Mouse (Mus musculus) stomach, embryonic 15.5 days (tissue): ENCODE measurements around the gene Phospho2. TPM values are rescaled to one million over a fixed set of nuclear protein-coding genes. Genes with fewer than 3 reads are reported as not detected.

Experiments used
- ATAC-seq: fragments of 200-750 bp; cut with Nextera tagmentation; 2 replicates; pipeline ENCODE4 v1.8.0; 2017; ENCODE audit warnings: low read depth, moderate number of reproducible peaks, moderate TSS enrichment; ENCODE audit not compliant: insufficient read depth, low FRiP score
- H3K27ac ChIP-seq: fragments of 300-500 bp; sonication (generic); 2 replicates; pipeline ENCODE4 v1.5.1; 2015; ENCODE audit warnings: mild to moderate bottlenecking, inconsistent platforms
- H3K27me3 ChIP-seq: fragments of 300-500 bp; sonication (generic); replicated peaks from 2 replicates; pipeline ENCODE4 v1.6.1; 2015; ENCODE audit warnings: inconsistent platforms
- H3K36me3 ChIP-seq: fragments of 300-500 bp; sonication (generic); 2 replicates; pipeline ENCODE4 v1.6.1; 2015; ENCODE audit warnings: inconsistent platforms
- H3K4me1 ChIP-seq: fragments of 300-500 bp; sonication (generic); 2 replicates; pipeline ENCODE4 v1.6.1; 2015; ENCODE audit warnings: inconsistent platforms
- H3K4me2 ChIP-seq: fragments of 300-500 bp; sonication (generic); 2 replicates; pipeline ENCODE4 v1.6.1; 2015; ENCODE audit warnings: mild to moderate bottlenecking, inconsistent platforms
- H3K4me3 ChIP-seq: fragments of 300-500 bp; sonication (generic); replicated peaks from 2 replicates; pipeline ENCODE4 v1.5.1; 2015; ENCODE audit warnings: inconsistent platforms
- H3K9ac ChIP-seq: fragments of 300-500 bp; sonication (generic); 2 replicates; pipeline ENCODE4 v1.6.1; 2015; ENCODE audit warnings: inconsistent platforms
- H3K9me3 ChIP-seq: fragments of 300-500 bp; sonication (generic); 2 replicates; pipeline ENCODE4 v1.6.1; 2016; ENCODE audit warnings: inconsistent platforms
- WGBS: fragments of 180-500 bp; shearing (Covaris S2); methylation state at CpG from one replicate; pipeline ENCODE4 v1.1.7; 2015; 5-methylcytosine and 5-hydroxymethylcytosine counted together
- polyA plus RNA-seq: library from polyadenylated mRNA; unstranded; fragments of >200 nt; fragmentation: Nextera tagmentation; extraction: Ambion mirVana; gene quantifications from 2 replicates; pipeline ENCODE4 v1.2.1, GENCODE M21; 2015

The Phospho2 gene
- polyA plus RNA-seq: 22.1 and 23.0 TPM in 2 replicates

DNA sequence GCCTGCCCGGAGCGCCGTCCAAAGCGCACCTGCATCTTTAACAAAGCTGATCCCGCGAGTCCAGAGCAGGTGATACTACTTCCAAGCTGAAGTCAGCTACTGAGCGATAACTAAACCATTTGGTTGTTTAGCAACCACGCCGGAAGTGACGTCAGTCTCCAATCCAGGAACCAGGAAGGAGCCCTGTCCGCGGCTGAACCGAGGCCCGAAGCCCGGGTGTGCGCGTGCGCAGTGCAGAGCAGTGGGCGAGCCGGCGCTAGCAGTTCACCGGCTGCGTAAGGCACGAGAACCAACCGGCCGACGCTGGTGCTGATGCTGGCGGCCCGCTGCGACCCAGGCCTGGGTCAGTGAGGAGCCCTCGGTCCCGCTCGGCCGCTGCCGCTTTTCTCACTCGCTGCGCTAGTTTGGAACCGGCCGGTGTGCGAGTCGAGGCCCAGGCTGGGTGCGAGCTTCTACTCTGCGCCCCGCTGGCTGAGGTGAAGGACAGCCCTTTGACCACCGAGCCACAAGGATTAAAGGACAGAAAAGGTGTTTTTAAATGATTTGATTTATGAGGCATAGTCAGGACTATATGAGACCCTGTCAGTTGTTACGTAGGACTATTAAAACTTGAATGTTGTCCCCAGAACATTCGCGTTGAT is at the start of gene Phospho2, which contains the start of gene Ccdc173:
Gene Phospho2, plus strand, starts transcription at position 195 of the 641 bp plus-strand sequence.
Gene Ccdc173, minus strand, starts transcription at position 147 of the 641 bp plus-strand sequence.
- Histone ChIP-seq H3K27me3 (no peaks in the 10 kb centered on the region), H3K36me3 (peaks cover 7% of the 10 kb centered on the region; the same call in 1 of the 2 replicates), H3K4me3 (peak within 1 kb of the TSS; percentile 77), H3K4me2 (peak within 1 kb of the TSS; percentile 86), H3K27ac (peak within 1 kb of the TSS; percentile 89), H3K9ac (peak within 1 kb of the TSS; percentile 65), H3K4me1 (0 out of 2 replicates have a peak, but pooled peaks cover 2% of the 10 kb centered on the region), H3K9me3 (no peaks in the 10 kb centered on the region)
- peak; percentile 96 for ATAC-seq
- WGBS: 1% methylated on average over 48 of the region's 48 CpGs

DNA sequence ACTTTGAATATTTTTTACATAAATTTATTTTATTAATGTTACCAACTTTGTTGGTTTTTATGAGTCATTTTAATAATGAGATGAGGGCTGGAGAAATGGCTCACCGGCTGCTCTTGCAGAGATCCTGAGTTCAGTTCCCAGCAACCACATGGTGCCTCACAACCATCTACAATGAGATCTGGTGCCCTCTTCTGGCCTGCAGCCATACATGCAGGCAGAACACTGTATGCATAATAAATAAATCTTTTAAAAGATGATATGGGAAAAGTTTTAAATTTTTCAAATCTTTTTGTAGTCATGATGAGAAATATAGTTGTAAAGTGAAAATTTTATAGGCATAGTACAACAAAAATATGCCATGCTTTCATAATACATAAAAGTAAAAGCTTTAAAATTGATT is 44.3 kb upstream of the Phospho2 start:
- H3K36me3 ChIP-seq: peaks cover 37% of the 10 kb centered on the region
- H3K27me3 ChIP-seq: no peaks in the 10 kb centered on the region
- H3K27ac ChIP-seq: no peak overlapping the region
- ATAC-seq: no peak
- H3K4me2 ChIP-seq: no peak overlapping the region
- no peak overlapping the region for H3K9ac ChIP-seq
- H3K4me3 ChIP-seq: no peak overlapping the region
- no peaks in the 10 kb centered on the region for H3K9me3 ChIP-seq
- H3K4me1 ChIP-seq: no peaks in the 10 kb centered on the region
- WGBS: 82% methylated on average over 1 of the region's 1 CpGs

DNA sequence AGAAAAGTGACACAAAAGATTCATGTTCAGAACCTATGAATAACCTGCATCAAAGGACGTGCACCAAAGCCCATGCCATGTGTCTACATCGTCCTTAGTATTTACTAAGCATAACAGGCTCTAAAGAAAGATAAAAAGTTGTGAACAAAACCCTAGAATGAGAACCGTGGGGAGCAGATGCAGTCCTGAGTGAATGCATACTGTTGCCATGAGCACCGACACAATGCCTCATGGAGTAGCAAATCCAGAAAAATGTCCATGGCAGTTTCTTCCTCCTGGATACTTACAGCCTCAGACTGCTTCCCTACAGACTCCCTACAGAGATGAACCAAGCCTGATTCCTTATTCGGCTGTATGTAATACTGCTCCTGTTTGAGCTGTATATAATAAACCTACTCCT is 28.4 kb upstream of the Phospho2 start:
- Histone ChIP-seq H3K9me3 (no peaks in the 10 kb centered on the region), H3K27me3 (no peaks in the 10 kb centered on the region), H3K36me3 (no peaks in the 10 kb centered on the region), H3K4me2 (no peak overlapping the region), H3K9ac (no peak overlapping the region), H3K4me3 (no peak overlapping the region), H3K27ac (no peak overlapping the region), H3K4me1 (no peaks in the 10 kb centered on the region)
- ATAC-seq: no peak
- WGBS: 81% methylated on average over 5 of the region's 5 CpGs

DNA sequence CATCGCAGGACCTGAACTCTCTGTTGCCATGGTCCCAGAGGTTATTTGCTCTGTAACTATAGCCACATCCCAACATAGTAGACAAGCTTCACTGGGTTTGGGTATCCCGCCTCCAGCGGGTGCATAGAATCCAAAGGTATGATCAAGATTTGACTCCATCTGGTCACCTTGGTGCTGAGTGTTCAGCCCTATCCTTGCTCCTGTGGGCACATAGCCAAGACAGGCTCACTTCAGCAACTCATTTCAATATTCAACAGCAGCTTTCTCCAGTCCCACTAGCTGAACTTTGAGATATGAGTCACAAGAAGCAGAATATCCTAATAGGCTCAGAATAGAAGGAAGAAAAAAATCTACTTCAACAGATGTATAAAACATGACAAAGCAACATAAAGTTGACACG is 26.1 kb upstream of the Phospho2 start:
- Histone ChIP-seq H3K4me3 (no peak overlapping the region), H3K27me3 (no peaks in the 10 kb centered on the region), H3K27ac (no peak overlapping the region), H3K36me3 (no peaks in the 10 kb centered on the region), H3K4me2 (no peak overlapping the region), H3K9me3 (no peaks in the 10 kb centered on the region), H3K4me1 (no peaks in the 10 kb centered on the region), H3K9ac (no peak overlapping the region)
- WGBS: 95% methylated on average over 4 of the region's 4 CpGs
- no peak for ATAC-seq

DNA sequence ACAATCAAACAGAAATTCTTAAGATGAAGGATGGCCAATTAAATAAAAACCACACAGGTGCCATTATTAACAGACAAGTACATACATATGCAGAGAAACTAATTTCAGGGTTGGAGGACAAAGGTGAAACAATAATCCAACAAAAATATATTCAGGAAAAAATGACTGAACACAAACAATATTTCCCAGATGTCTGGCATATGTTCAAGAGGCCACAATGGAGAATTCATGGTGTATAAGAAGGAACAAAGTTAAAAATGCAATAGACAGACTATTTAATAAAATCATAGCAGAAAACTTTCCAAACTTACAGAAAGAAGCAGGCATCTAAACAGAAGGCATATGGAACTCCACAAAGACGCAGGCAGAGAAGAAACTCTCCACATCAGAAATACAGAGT is 24.7 kb upstream of the Phospho2 start:
- Histone ChIP-seq H3K27ac (no peak overlapping the region), H3K9ac (no peak overlapping the region), H3K4me1 (no peaks in the 10 kb centered on the region), H3K36me3 (no peaks in the 10 kb centered on the region), H3K9me3 (no peaks in the 10 kb centered on the region), H3K4me2 (no peak overlapping the region), H3K4me3 (no peak overlapping the region), H3K27me3 (no peaks in the 10 kb centered on the region)
- WGBS: 67% methylated on average over 1 of the region's 1 CpGs
- no peak for ATAC-seq

DNA sequence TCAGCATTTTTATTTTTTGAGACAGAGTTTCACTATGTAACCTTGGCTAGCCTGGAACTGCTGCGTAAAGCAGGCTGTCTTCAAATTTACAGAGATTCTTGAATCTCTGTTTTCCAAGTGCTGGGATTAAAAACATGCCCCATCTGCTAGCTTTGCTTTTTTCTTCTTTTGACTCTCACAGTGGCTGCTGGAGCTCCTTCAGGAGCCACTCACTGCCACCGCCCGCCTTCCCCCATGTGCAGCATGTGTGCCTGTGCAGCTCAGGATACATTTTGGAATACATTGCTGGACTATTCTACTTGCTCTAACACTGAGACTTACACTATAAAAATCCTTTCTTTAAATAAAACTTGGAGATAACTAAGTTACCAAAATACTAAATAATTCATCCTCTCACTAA is 16.1 kb upstream of the Phospho2 start:
- H3K9me3 ChIP-seq: no peaks in the 10 kb centered on the region
- H3K9ac ChIP-seq: no peak overlapping the region
- WGBS: 93% methylated on average over 3 of the region's 3 CpGs
- ATAC-seq: no peak
- no peak overlapping the region for H3K4me3 ChIP-seq
- H3K27me3 ChIP-seq: no peaks in the 10 kb centered on the region
- no peak overlapping the region for H3K27ac ChIP-seq
- no peaks in the 10 kb centered on the region for H3K36me3 ChIP-seq
- H3K4me1 ChIP-seq: no peaks in the 10 kb centered on the region
- H3K4me2 ChIP-seq: no peak overlapping the region

DNA sequence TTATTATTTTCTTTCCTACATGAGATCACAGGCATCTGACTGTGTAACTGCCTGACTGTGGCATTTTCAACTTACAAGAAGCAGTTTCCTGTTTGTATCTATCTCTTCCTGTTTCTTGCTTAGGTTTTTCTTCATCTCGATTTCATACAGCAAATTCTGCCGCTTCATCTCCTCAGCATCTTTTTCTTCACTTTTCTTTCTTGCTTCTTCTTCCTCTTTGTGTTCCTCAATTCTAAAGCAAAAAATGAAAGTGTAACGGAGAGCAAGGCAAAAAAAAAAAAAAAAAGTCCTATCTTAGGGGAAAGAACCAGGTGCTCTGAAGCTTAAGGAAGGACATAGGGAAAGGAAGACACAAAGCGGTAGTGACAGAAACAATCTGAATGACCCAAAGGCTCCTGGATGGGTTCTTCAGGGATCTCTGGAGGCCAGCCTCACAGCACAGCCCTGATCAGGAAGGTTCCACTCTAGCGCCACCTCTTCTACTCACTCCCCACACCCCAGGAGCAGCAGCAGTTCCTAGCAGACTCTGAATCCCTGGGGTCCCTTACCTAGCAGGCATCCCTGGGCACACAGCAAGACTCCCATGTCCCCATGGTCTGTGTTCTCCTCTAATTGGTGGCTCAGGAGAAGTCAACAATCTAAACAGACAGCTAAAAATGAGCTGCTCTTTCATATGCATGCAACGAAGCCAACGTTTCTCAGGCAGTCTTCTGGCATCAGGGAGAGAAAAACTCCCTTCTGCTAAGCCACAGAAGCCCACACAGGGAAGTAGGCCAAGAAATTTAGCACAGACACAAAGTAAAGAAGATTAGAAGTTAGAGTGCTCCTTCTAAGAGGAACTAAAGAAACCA is 11.2 kb upstream of the Phospho2 start:
- H3K27me3 ChIP-seq: no peaks in the 10 kb centered on the region
- no peak overlapping the region for H3K4me2 ChIP-seq
- WGBS: 64% methylated on average over 7 of the region's 7 CpGs
- H3K9ac ChIP-seq: no peak overlapping the region
- H3K4me3 ChIP-seq: no peak overlapping the region
- H3K4me1 ChIP-seq: no peaks in the 10 kb centered on the region
- H3K36me3 ChIP-seq: no peaks in the 10 kb centered on the region
- no peak overlapping the region for H3K27ac ChIP-seq
- H3K9me3 ChIP-seq: no peaks in the 10 kb centered on the region
- ATAC-seq: no peak

DNA sequence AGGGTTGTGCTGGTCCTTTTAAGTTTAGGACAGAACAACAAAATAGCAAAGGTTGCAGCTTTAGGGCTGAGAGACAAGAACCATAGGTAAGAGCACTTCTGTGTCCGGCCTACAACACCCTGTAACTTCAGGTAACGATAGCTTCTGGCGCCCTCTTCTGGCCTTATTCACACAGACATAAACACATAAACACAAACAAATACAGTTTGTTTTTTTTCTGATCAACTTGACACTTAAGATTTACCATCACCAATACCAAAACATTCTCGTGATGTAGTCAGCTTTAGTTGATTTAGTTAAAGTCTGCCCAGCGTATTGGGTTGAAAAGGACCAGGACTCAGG is 10.6 kb upstream of the Phospho2 start:
- H3K27ac ChIP-seq: no peak overlapping the region
- no peaks in the 10 kb centered on the region for H3K4me1 ChIP-seq
- no peaks in the 10 kb centered on the region for H3K27me3 ChIP-seq
- H3K9me3 ChIP-seq: no peaks in the 10 kb centered on the region
- ATAC-seq: no peak
- H3K9ac ChIP-seq: no peak overlapping the region
- H3K4me3 ChIP-seq: no peak overlapping the region
- WGBS: 46% methylated on average over 5 of the region's 5 CpGs
- no peaks in the 10 kb centered on the region for H3K36me3 ChIP-seq
- no peak overlapping the region for H3K4me2 ChIP-seq

DNA sequence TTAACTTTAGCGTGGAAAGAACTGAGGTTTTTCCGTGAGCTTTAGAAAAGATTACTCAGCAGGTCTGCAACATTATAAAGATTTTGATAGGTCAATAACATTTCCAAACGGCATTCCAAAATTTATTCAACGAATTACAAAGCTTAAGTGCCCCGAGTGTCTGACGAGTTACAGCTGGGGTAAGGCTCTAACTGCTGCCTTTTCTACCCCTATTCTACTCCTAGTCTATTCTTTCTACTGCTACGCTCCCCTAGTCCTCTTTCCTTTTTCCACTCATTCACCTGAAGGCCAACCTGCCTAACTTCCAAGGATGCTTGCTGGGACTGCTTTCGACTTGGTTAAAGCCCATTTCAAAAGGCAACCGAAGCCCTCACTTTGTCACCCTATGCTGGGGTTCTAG is 449 bp upstream of the Phospho2 start:
- H3K36me3 ChIP-seq: peaks cover 7% of the 10 kb centered on the region; the same call in 1 of the 2 replicates
- WGBS: 15% methylated on average over 9 of the region's 9 CpGs
- ATAC-seq: no peak
- no peaks in the 10 kb centered on the region for H3K27me3 ChIP-seq
- H3K9me3 ChIP-seq: no peaks in the 10 kb centered on the region
- H3K9ac ChIP-seq: peak overlapping the region; percentile 29; the same call in 1 of the 2 replicates
- peak overlapping the region; percentile 64; the same call in 1 of the 2 replicates for H3K27ac ChIP-seq
- H3K4me2 ChIP-seq: peak overlapping the region; percentile 86
- peak overlapping the region; percentile 77 for H3K4me3 ChIP-seq
- H3K4me1 ChIP-seq: 0 out of 2 replicates have a peak, but pooled peaks cover 2% of the 10 kb centered on the region

DNA sequence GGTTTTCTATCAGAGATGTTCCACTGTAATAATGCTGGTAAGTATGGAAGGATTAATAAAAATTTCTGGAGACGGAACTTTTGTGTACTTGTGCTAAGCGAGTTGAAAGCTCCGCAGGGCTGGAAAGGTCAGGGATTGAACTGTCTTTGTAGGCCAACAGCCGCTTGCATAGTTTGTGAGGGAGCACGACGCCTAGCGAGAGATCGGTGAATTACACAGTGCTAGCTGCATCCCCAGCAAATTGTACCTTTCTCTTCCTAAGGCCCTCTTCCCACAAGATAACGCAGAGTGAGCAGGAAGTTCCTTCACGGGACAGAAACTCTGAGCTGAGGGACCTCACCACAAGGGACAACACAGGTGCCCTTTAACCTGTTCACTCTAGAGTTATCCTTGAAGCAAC is 862 bp downstream of the Phospho2 start:
- H3K9ac ChIP-seq: no peak overlapping the region

DNA sequence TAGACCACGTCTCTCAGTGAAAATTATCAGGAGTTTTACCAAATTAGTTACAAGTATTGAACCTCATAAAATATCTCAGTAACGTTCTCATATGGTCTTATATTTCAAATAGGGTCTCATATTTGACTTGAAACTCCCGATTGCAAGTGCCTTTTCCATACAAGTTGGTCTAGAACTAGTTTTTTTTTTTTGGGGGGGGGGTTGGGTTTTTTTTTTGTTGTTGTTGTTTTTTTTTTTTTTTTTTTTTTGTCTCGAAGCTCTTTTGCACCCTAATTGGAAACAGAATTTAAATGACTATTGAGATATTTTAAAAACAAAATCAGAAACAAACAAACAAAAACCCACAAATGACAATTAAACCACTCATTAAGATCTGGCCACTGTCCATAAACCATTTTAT is 1.3 kb downstream of the Phospho2 start:
- Histone ChIP-seq H3K4me2 (peak overlapping the region; percentile 86), H3K9me3 (no peaks in the 10 kb centered on the region), H3K4me3 (no peak overlapping the region; the same call in 1 of the 2 replicates), H3K27ac (no peak overlapping the region), H3K27me3 (no peaks in the 10 kb centered on the region), H3K36me3 (peaks cover 16% of the 10 kb centered on the region; the same call in 1 of the 2 replicates), H3K4me1 (0 out of 2 replicates have a peak, but pooled peaks cover 2% of the 10 kb centered on the region), H3K9ac (no peak overlapping the region)
- 66% methylated on average over 4 of the region's 4 CpGs for WGBS
- no peak for ATAC-seq

More for the DNA sequence above, 862 bp downstream of the Phospho2 start:
- H3K36me3 ChIP-seq: peaks cover 13% of the 10 kb centered on the region; the same call in 1 of the 2 replicates
- ATAC-seq: 0 out of 2 replicates have a peak, but pooled peaks have one; percentile 32
- 0 out of 2 replicates have a peak, but pooled peaks cover 2% of the 10 kb centered on the region for H3K4me1 ChIP-seq
- H3K4me2 ChIP-seq: peak overlapping the region; percentile 86
- peak overlapping the region; percentile 89; the same call in 1 of the 2 replicates for H3K27ac ChIP-seq
- WGBS: 3% methylated on average over 10 of the region's 10 CpGs
- peak overlapping the region; percentile 77 for H3K4me3 ChIP-seq
- no peaks in the 10 kb centered on the region for H3K27me3 ChIP-seq
- H3K9me3 ChIP-seq: no peaks in the 10 kb centered on the region

DNA sequence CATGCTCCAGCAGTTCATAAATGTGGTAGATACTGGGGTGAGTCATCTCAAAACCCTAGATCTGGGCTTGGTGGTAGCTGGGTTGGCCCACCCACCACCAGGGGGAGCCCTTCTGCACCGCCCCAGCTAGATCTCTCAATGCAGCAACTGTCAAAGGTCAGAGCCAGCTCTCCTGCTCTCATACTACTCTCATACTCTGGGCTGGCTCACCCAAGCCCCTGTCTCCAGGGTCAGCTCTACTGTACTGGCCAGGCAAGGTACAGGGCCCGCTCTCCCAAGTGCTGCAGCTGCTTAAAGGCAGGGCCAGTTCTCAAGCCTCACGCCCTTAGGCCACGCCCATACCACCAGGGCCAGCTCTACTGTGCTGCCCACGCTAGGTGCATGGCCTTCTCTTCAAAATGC is 13.5 kb downstream of the Phospho2 start:
- H3K4me1 ChIP-seq: no peaks in the 10 kb centered on the region
- no peaks in the 10 kb centered on the region for H3K9me3 ChIP-seq
- no peaks in the 10 kb centered on the region for H3K36me3 ChIP-seq
- H3K4me3 ChIP-seq: no peak overlapping the region
- no peak overlapping the region for H3K27ac ChIP-seq
- no peaks in the 10 kb centered on the region for H3K27me3 ChIP-seq
- H3K4me2 ChIP-seq: peak overlapping the region; percentile 14; the same call in 1 of the 2 replicates
- 48% methylated on average over 5 of the region's 5 CpGs for WGBS
- H3K9ac ChIP-seq: no peak overlapping the region
- ATAC-seq: peak; percentile 85
